Mouse (Mus musculus) megakaryocyte-erythroid progenitor cell, adult 5-6 weeks (primary cell): Measurements from ENCODE around the gene Mrrf. TPM values are rescaled to one million over a fixed set of nuclear protein-coding genes. Genes with fewer than 3 reads are reported as not detected.

Experiments
- ATAC-seq: replicated peaks from 2 replicates; pipeline ENCODE4 v1.8.0; 2016; ENCODE audit warnings: mild to moderate bottlenecking, inconsistent platforms; ENCODE audit not compliant: severe bottlenecking, poor library complexity, low FRiP score, low TSS enrichment
- total RNA-seq, 2 experiments: library from RNA; stranded (forward) in 1 of 2; stranded (reverse) in 1 of 2; fragments of 200-1000, 215-1000 nt in 1 of 2; fragments of >200 nt in 1 of 2; fragmentation: Nextera tagmentation in 1 of 2; gene quantifications; 2 replicates each; pipeline ENCODE4 v1.2.3; 2014 to 2017

Gene Mrrf
- total RNA-seq (2014; fragmentation: Nextera tagmentation) (22.5 and 23.4 TPM in 2 replicates), total RNA-seq (2017) (31.1 and 85.3 TPM in 2 replicates)

DNA sequence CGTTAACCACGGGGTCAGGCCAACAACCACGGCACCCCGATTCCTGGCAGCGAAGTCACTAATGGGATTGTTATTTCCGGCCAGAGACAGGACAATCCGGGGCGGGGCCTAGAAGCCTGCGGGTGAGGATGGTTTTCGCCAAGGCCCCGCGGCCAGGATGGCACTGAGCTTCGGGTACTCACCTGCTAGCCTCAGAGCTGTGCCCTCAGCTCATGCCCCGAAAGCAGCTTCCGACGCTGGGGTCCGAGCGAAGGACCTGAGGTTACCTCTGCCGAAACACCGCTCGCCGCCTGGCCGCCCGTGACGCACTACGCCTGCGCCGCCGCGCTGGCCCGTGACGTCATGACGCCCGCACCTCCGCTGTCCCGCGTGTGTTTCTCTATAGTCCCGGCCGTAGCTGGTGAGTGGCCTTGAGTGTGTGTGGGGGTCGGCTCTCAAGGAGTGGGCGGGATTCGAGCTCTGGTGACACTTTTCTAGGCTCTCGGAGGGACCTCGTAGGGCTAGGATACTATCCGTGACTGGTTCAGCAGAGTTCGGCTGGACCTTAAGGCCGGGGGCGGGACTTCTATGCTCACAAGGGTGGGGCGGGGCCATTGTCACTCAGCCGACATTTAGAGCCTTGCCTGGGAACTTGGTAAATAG lies at the start of gene Mrrf, which contains the start of gene Rbm18:
TSS of gene Mrrf (plus strand) at position 90 of the 642 bp plus-strand sequence.
TSS of gene Rbm18 (minus strand) at position 474 of the 642 bp plus-strand sequence.
- peak; percentile 94 for ATAC-seq

DNA sequence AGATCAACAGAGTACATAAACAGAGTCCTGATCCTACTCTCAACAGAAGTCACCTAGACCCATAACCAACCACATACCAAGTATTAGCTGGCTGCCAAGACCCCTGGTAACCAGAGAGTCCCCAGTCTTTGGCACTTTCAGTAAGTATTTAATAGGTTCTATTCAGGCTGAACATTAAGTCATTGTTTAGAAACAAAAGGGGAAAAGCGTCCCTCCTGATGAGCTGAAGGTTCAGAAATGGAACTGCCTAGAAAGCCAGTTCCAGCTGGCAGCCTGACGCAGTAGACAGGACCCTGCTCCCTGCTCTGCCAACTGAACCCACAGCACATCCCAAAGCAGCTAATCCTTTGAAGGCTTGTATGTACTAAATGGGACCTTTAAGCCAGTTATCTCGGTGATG lies 47.0 kb upstream of the Mrrf start:
- no peak for ATAC-seq

DNA sequence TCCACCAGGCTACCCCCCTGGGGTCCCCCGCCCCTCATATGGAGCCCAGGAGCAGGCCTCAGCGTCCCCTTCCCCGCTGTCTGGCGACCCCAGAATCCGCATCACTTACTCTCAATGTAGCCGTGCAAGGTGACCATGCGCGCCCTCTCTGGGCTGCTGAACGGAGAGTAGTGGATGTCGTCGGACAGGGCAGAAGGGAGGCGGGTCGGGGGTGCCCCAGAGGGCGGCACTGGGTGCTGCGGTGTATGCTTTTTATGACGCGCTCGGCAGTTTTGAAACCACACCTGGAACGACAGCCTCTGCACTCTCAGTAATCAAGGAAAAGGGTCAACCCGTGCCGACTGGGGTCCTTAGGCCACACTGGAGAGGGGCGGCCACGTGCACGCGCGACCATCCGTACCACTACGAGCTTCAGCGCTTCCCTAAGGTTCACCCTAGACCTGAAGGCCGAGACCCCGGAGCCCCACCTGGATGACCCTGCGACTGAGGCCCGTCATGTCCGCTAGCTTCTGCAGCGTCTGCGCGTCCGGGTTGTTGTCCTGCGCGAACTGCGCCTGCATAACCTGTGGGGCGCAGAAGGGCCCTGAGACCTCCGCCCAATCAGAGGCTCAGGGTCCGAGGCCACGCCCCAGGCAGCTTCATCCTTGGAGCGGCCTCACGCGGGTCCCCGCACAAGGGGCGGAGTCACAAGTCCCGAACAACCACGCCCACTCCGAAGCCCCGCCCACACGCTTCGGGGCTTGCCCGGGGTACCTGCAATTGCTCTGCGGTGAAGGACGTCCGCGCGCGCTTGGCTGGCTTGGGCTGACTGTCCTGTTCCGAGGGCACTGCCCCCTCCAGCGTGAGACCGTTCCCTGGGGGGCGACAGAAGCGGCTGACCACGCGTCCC lies 45.1 kb upstream of the Mrrf start:
- peak; percentile 88 for ATAC-seq

DNA sequence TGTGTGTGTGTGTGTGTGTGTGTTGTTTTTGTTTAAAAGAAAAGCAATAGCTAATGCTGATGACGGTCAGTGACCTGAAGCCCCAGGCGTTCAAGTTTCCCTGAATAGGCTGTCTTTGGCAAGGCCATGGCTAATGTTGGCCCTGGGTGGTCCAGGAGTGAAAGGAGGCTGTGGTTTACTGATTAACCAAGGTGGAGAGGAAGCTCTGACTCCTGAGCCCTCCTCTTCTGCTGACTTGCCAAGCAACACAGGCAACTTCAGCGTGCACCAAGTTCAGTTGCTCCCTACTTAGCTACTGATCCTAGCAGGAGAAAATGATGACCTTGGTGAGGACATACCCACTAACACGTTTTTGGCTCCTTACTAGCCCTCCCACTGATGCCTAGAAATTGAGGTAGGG lies 43.4 kb upstream of the Mrrf start:
- ATAC-seq: no peak

DNA sequence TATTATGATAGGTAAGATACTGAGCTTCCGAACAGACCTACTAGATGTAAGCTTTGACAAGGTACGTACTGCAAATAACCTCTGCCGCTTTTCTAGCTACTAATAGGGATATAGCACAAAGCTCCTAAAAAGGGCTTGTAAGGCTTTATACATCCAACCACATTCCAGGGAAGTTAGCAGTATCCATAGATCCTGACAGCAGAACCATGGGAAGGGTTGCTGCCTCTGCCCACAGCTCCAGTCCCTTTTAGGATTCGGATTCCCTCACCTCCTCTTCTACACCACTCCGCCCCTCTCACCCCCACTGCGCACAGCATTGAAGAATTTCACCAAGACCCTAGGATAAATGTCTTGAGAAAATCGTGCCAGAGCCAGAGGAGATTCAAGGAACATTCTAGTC lies 42.9 kb upstream of the Mrrf start:
- ATAC-seq: no peak

DNA sequence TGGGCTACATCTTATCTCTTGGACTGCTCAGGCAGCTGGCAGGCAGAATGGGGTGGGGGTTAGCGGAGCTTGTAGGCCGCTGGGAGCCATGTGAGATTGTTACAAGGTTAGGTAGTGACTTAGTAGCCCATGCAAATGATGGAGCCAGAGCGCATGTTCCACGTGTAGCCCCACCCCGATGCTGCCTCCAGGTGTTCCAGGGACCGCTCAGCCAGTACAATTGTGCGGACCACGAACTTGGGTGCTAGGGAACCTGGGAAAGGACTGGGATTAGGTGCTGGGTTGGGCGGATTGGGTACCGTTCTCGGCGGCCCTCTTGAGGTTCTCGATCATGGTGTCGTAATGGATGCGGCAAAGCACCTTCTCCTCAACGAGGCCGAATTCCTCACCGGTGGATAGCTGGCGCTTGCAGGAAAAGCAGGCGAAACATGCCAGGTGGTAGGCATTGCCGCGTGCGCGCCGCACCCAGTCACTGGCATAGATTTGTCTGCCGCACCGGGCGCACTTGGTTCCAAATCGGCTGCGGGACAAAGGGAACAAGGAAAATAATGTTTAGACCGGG lies 42.2 kb upstream of the Mrrf start:
- no peak for ATAC-seq

DNA sequence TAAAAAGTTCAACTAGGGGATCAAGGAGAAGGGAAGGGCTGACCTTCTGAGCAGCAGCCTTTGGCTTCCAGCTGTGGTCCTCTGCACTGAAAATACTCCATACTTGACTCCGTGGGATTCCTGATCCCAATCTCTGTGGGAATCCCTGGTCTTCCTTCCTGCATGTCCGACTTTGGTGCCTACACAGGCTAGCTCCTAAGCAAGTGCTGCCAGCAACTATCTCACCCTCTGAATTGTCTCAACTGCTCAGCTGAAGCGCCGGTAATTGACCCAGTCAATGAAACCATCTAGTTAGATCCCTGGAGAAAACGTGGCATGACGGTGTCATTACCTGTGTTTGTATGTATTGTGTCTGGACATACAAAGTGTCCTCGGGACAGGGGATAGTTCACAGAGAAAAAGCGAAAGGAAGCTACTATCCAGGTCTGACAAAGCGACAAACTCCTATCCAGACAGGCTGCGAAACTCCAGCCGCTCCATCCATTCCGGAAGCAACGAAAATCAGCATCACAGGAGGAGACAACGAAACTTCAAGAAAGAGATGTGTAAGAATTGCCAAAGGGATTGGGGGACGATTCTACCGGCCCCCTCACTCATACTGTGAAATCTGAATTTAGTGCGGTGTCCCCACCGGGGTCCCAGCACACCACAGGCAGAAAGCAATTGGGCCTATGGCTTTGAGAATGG lies 38.9 kb upstream of the Mrrf start:
- ATAC-seq: no peak

DNA sequence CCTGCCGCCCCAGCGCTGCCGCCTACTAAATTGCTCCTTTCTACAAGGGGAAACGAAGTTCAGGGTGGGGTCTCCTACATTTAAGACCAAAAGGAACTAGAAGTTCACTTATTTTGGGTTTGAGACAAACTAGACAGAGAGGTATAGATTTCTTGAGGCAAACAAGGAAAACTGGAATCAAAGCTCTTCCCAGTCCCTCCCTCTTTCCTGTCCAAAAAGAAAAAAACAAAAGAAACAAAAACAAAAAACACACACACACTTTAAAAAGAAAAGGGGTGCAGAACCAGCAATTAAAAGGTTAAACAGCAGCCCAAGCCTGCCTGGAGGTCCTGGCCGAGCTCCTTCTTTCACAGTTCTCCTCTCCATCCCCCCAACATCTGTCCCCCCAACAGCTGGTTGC lies 38.2 kb upstream of the Mrrf start:
- ATAC-seq: no peak

DNA sequence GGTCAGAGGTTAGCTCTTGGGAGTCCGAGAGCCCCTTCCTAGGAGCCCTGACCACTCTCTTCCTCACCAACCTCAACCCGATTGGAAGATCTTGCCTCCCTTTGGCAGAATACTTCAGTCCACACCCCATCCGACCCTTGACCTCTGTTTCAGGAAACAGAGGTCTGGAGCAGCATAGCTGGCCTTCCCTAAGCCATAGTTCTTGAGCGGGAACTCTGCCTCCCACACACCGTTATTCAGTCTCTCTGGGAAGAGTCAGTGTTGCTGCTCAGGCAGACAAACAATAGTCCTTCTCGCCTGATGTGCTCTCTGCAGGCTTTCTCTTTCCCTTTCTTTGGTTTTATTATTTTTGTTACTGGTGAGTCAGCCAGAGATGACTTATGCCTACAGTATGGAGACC lies 36.5 kb upstream of the Mrrf start:
- ATAC-seq: no peak

DNA sequence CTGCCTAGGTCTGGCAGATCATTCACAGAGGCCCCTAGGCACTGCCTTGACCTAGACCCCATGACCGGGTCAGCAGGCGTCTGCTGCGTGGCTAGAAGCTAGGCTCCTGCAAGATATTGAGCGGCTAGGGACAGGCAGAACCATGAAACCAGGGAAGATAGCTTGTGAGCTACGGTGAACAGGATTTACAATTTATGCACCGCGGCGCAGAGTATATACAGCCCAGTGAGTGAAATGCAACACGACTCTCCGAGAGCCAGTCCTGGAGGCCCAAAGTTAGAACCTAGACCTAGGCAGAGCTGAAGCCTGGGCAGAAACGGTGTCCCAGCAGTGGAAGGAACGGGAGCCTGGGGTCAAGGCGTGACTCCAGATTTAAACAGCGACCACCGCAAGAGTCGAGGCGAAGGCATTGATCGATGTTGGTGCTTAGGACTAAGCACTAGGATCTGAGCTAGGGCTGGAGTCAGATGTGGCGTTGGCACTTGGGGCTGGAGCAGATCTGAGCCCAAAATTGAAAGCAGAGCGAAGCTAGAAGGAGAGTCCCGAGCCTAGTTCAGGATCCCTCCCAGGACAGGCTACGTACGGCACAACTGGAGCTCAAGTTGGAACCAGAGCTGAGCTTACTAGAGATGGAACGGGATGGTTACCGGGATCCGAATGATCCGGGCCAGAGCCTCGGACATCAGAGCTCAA lies 34.2 kb upstream of the Mrrf start:
- no peak for ATAC-seq

DNA sequence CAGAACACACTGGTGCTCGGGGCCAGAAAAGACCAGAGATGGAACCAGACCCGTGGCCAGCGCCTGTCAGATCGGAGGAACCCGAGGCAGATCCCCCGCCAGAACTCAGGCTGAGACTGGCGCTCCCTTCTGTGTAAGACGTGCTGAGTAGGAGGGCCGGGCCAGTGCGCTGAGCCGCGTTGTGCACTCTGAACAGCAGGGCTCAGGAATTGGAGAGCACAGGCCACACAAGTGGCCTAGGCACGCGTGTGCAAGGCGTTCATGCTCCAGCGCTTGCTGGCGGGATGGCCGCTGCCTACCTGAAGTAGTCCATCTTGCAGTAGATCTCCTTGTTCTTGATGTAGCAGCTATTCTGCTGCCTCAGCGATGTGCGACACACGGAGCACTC lies 33.6 kb upstream of the Mrrf start:
- ATAC-seq: no peak

DNA sequence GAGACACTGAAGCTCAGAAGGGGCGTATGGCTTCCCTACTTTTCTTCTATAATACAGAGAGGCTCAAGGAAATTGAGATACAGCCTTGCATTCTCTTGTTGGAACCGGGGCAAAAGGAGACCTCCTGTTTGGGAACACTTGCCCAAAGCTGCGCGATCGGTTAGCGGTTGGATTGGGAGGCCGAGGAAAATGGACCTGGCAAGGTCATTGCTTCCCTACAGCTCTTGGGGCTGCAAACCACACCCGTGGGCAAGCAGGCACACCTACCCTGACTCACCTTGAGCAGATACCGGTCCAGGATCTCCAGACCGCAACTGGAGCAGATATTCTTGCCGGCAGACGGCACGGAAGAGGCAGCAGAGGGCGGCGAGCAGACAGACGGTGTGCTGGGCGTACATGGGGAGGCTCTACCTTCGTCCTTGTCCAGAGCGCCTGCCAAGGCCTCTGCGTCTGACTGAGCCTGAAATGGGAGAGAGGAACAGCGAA lies 33.1 kb upstream of the Mrrf start:
- ATAC-seq: no peak

DNA sequence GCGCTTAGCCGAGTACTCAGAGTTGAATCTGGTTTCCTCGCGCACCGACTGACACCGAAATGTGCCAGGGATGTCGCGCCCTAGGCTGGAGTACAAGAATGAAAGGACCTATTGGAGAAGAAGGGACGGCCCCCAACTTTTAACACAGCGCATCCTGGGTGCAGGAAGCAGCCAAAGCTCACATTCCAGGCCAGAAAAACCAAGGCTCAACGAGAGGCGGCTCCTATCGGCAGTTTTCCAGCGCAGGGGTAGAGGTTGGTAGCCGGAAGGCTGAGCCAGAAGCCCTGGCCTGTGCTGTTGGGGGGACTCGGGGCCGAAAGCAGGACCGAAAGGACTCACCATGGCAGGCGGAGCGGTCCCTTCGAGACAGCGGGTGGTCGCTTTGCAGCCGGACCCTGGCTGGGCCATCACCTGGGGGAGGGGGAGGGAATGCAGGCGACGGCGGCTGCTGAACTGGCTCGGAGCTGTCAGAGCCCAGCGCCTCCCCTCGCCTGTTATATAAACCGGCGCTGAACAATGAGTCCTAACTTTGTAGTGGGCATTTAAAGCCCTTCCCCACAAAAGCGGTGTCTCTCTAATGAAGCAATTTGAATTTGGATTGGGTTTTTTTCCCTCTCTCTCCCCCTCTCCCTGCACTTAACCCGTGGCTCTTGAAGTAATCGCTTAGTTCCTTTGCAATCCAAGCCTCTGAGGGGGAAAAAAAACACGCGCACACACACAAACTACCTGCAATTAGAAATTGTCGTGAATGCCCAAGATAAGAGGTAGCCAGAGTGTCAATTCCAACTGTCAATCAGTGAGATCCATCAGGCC lies 32.4 kb upstream of the Mrrf start:
- ATAC-seq: no peak

DNA sequence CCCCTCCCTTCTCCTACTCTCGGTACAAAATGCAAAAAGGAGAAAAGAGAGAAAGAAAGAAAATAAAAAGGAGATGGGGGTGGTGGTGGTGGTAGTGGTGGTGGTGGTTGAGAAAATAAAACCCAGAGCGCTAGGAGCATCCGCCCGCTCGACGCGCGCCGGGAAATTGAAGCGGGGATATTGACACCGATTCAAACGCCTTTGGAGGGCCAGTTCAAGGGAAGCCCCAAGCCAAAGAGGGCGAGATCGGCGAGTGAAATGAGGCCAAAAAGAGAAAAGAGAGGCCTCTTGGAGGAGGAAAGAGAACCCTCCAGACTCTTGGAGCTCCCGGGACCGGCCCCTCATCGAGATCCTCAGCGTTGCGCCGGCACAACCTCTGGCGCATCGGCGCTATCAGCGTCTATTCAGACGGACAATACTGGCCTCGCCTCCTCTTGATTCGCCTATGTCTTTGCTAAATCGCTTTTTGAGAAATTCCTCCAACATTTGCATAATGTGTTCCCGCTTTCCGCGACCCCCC lies 31.7 kb upstream of the Mrrf start:
- no peak for ATAC-seq

DNA sequence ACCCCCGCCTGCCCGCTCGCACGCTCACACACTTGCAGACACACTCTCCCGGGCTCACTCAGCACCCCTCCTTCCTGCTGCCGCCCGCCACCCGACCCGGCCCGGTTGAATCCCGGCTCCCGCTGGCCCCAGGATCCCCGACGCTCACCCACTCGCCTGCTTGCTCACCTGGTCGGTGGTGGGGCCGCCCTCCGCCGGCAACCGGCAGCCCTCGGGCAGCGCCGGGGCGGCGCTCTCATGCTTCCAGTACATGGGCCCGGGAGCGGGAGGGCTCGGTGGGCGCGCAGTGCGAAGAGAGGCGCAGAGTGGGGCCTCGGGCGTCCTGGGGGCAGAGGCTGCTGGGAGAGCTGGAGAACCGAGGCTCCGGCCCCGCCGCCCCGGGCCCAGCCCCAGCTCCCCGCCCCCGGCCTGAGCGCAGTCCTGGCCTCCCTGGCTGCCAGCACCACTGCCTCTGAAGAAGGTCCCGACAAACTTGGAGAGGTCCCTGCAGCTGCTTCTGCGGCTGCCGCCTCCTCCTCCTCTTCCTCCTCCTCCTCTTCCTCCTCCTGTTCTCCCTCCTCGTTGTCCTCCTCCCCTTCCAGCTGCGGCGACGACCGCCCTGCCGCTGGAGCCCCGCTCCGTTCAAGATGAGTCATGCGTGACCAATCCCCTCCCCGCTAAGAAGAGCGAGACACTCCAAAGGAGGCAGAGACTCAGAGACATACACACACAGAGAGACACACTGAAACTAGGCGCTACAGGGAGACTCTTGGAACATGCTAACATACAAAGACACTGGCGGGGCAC lies 31.0 kb upstream of the Mrrf start, which contains the start of gene Lhx6:
TSS of gene Lhx6 (minus strand) at position 453 of the 786 bp plus-strand sequence.
- no peak for ATAC-seq

DNA sequence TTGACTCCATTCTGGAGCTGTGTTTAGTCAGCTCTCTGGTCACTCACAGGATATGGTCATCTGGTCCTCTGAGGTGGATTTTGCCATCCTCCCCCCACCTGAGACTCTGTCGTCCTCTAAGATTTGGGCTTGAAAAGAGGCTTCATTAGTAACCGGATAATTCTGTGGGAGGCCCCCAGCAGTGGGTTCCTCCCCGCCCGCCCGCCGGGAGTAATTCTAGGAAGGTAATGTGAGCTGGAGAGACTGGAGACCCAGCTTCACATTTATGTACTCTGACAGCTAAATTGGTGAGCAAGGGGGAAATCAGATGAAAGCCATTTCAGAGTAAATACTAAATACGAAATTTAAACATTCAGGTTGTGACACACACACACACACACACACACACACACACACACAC lies 27.6 kb upstream of the Mrrf start:
- ATAC-seq: no peak

DNA sequence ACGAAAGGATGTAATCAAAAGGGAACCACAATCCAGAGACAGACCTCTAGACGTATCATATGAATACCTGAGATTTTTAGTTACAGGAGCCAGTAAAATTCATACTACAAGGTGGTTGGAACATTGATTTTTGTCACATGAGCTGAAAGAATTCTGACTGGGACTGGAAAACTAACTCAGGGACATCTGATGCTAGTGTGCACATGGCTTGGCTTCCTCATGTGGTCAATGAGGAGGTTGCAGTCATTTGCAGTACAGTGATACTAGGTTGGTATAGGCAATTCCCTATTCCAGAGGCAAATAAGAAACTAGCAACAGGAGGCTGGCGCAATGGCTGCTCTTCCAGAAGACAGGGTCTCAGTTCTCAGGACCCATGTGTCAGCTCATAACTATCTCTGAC lies 23.6 kb upstream of the Mrrf start:
- no peak for ATAC-seq
